Mouse (Mus musculus): ENCODE data around the gene Zp2. TPM values are rescaled to one million over a fixed set of nuclear protein-coding genes. Genes with fewer than 3 reads are reported as not detected.

Zp2 gene
- polyA plus RNA-seq, 1 experiment from 2014 or later: not detected

GRCm38 (mm10) chr7:120174723-120175504, 29.8 kb upstream of the Zp2 start:
- no peak for DNase-seq (ENCODE audit: low read depth, low spot score)
- TF ChIP-seq CTCF (IDR thresholded peaks at IDR 0.05): no peak
- in situ Hi-C loops (cut with MboI; ENCODE audit: low pct_unique_long_range_greater_than_20kb): no loop called here

GRCm38 (mm10) chr7:120173603-120174244, 28.6 kb upstream of the Zp2 start, which contains the start of gene Anks4b:
TSS of gene Anks4b (plus strand) at chr7:120173858.
- in situ Hi-C loops (cut with MboI; ENCODE audit: low pct_unique_long_range_greater_than_20kb): no loop called here
- POLR2A ChIA-PET: no interaction called here
- CTCF ChIA-PET: no interaction called here
- H3K27me3 ChIP-seq: no peaks in the 10 kb centered on the region
- no peak for DNase-seq (ENCODE audit: low read depth, low spot score)
- no peak for TF ChIP-seq CTCF (IDR thresholded peaks at IDR 0.05)
- ATAC-seq: no peak

More at GRCm38 (mm10) chr7:120174723-120175504, 29.8 kb upstream of the Zp2 start:
- no peak for ATAC-seq
- H3K27me3 ChIP-seq: no peaks in the 10 kb centered on the region
- POLR2A ChIA-PET: interaction anchor here (0.6 kb wide), 1 partner anchor 120 kb away, joined by 3 read pairs; no protein-coding TSS in a partner anchor
- CTCF ChIA-PET: interaction anchor here (0.6 kb wide), 1 partner anchor 51 kb away, joined by 3 read pairs; no protein-coding TSS in a partner anchor

DNA sequence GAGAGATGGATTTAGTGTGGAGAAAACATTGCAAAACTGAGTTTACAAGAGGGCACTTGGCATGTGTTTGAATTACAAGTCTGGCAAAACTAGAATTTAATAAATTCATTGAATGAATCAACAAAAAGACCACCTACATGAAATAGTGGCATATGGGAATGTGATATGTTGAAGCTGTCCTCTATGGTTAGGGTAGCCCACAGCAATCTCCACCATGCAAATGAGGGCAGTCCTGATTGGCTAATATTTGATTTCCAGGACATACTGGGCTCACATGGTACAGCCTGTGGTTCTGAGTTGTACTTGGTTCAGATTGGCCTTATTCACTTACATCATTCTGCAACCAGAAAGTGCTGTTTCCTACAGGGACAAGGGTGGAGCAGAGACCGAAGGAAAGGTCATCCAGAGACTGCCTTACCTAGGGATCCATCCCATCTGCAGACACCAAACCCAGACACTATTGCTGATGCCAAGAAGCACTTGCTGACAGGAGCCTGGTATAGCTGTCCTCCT, 27.2 kb upstream of the Zp2 start:
- no peaks in the 10 kb centered on the region for H3K27me3 ChIP-seq
- in situ Hi-C loops (cut with MboI; ENCODE audit: low pct_unique_long_range_greater_than_20kb): no loop called here
- POLR2A ChIA-PET: no interaction called here
- ATAC-seq: no peak
- CTCF ChIA-PET: no interaction called here
- TF ChIP-seq CTCF (IDR thresholded peaks at IDR 0.05): no peak
- no peak for DNase-seq (ENCODE audit: low read depth, low spot score)

GRCm38 (mm10) chr7:120163581-120164251, 18.6 kb upstream of the Zp2 start:
- DNase-seq (ENCODE audit: low read depth, low spot score) (no peak), ATAC-seq (no peak)
- ChIA-PET POLR2A (no interaction called here), CTCF (no interaction called here)
- no peaks in the 10 kb centered on the region for H3K27me3 ChIP-seq
- TF ChIP-seq CTCF (IDR thresholded peaks at IDR 0.05): no peak
- in situ Hi-C loops (cut with MboI; ENCODE audit: low pct_unique_long_range_greater_than_20kb): no loop called here

DNA sequence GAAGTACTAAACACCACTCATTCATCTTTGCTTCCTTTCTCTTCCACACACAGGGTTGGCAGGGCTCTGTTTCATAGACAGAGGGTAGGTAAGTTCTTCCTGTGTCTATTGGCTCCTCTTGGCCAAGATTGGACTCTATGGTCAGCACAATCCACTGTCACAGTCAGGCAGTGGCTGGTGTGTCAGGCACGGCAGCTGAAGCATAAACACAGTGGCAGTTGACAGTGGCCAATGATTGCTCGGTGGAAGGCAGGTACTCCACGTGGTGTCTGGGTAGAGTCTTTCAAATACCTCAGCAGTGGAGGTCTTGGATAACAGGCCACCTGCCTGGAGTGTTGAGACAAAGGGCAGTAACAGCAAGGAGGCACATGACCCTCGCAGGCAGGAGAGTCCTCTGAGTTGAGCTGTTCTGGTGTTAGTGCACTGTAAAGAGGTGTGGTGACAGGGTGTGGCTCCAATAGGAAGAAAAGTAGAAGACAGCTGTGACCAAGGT, 13.1 kb upstream of the Zp2 start:
- H3K27me3 ChIP-seq: no peaks in the 10 kb centered on the region
- no peak for DNase-seq (ENCODE audit: low read depth, low spot score)
- ATAC-seq: no peak
- CTCF ChIA-PET: no interaction called here
- no peak for TF ChIP-seq CTCF (IDR thresholded peaks at IDR 0.05)
- POLR2A ChIA-PET: no interaction called here
- in situ Hi-C loops (cut with MboI; ENCODE audit: low pct_unique_long_range_greater_than_20kb): no loop called here

DNA sequence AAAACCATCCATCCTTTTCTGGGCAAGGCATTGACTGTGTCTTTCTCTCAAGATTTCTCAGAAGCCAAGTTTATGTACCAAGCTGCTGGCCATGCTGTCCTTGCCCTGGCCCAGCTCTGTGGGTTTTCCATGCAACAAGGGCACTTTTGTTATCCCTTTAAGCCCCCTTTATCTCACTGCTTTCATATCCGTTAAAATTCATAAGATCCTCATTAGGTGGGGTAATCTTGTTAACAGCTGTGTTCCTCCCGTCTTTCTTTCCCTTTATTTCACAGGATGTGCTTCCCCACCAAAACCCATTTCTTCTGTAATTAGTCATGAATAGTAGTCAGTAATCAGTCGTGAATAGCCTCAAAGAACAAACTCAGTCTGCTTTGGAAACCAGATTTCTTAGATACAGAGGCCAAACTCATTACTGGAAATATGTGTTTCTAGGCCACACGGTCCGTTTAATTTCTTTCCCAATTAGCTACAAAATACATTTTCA, 12.5 kb upstream of the Zp2 start:
- CTCF ChIA-PET: no interaction called here
- in situ Hi-C loops (cut with MboI; ENCODE audit: low pct_unique_long_range_greater_than_20kb): no loop called here
- no peak for TF ChIP-seq CTCF (IDR thresholded peaks at IDR 0.05)
- ATAC-seq (no peak), DNase-seq (ENCODE audit: low read depth, low spot score) (no peak)
- no peaks in the 10 kb centered on the region for H3K27me3 ChIP-seq
- POLR2A ChIA-PET: no interaction called here

- ATAC-seq: no peak
These were observed 11.8 kb upstream of the Zp2 start for GRCm38 (mm10) chr7:120156841-120157409.

DNA sequence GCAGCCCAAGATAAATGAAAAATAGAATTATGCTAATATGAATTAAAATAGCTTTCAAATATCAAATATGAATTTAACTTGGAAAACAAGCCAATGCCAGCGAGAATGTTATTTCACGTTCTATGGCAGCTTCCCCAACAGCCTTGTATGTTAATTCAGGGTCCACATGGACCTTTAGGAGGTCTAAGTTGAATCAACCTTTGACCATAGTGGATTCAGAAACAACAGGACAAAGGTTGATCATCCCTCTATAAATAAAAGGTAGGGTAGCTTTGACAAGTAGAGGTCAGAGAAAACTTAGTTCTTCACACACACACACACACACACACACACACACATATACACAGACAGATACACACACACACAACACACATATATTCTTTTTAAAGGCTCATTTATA, 5.8 kb upstream of the Zp2 start:
- ChIA-PET CTCF (no interaction called here), POLR2A (no interaction called here)
- DNase-seq (ENCODE audit: low read depth, low spot score): no peak
- peaks cover 6% of the 10 kb centered on the region for H3K27me3 ChIP-seq
- ATAC-seq: no peak
- in situ Hi-C loops (cut with MboI; ENCODE audit: low pct_unique_long_range_greater_than_20kb): no loop called here
- no peak for TF ChIP-seq CTCF (IDR thresholded peaks at IDR 0.05)

More at GRCm38 (mm10) chr7:120156841-120157409, 11.8 kb upstream of the Zp2 start:
- in situ Hi-C loops (cut with MboI; ENCODE audit: low pct_unique_long_range_greater_than_20kb): no loop called here
- DNase-seq (ENCODE audit: low read depth, low spot score): no peak
- POLR2A ChIA-PET: no interaction called here
- H3K27me3 ChIP-seq: no peaks in the 10 kb centered on the region
- CTCF ChIA-PET: no interaction called here
- no peak for TF ChIP-seq CTCF (IDR thresholded peaks at IDR 0.05)

DNA sequence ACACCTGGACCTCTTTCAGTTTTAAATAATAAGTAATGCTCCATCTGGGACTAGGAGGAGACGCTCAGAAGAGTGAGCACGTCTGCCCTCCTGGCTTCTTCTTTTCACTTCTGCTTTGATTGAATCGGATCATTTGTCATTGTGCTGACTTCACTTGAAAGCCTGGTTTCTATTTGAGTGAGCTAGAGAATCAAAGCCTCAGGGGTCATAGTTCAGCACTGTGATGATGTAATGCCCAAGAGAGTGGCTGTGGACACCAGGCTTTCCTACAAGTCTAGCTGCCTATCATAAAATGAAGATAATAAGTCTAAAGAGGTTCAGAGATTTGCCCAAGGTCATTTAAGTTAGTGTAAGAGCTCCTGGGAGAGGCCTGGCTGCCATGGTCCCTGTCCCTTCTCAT, 5.2 kb upstream of the Zp2 start:
- TF ChIP-seq CTCF (IDR thresholded peaks at IDR 0.05): no peak
- no peak for DNase-seq (ENCODE audit: low read depth, low spot score)
- in situ Hi-C loops (cut with MboI; ENCODE audit: low pct_unique_long_range_greater_than_20kb): no loop called here
- H3K27me3 ChIP-seq: peaks cover 6% of the 10 kb centered on the region
- ATAC-seq: no peak
- ChIA-PET CTCF (no interaction called here), POLR2A (no interaction called here)

- TF ChIP-seq CTCF (IDR thresholded peaks at IDR 0.05): no peak
- DNase-seq (ENCODE audit: low read depth, low spot score): no peak
- peaks cover 6% of the 10 kb centered on the region for H3K27me3 ChIP-seq
- POLR2A ChIA-PET: no interaction called here
- CTCF ChIA-PET: no interaction called here
- in situ Hi-C loops (cut with MboI; ENCODE audit: low pct_unique_long_range_greater_than_20kb): no loop called here
- no peak for ATAC-seq
These were observed 2.3 kb downstream of the Zp2 start for GRCm38 (mm10) chr7:120142743-120143142.
